Mouse (Mus musculus): Measurements from ENCODE around the gene Cux1.

GRCm38 (mm10) chr5:136353114-136353513 is 214.2 kb downstream of the Cux1 start:
- no peak for TF ChIP-seq CTCF (IDR thresholded peaks at IDR 0.05; ENCODE audit: low read depth, low read length)
- TF ChIP-seq POLR2A (IDR thresholded peaks at IDR 0.05; ENCODE audit: borderline replicate concordance, low read depth, low read length) = no peak
